Mouse (Mus musculus) left cerebral cortex, adult 2 months (tissue): ENCODE measurements at regions not wholly inside any gene's neighbourhood (a gene's known extent, or its start where the extent isn't known, plus 50 kb on each side); places are given as distances from the start of the nearest gene placed in this dataset.
A peak's percentile ranks its signal among the peaks of the same experiment; 100 is the strongest.

Experiments
- DNase-seq, 2 experiments: peaks; one replicate each; pipeline ENCODE4 v3.0.0; 2021 to 2022; ENCODE audit warnings: low spot score in 2 of 2, mixed read lengths in 1 of 2; ENCODE audit errors: extremely low spot score in 1 of 2
- H3K27ac ChIP-seq: fragments of 200-600 bp; 2 replicates; pipeline ENCODE4 v1.8.1; 2022
- H3K4me3 ChIP-seq: fragments of 200-600 bp; 2 replicates; pipeline ENCODE4 v1.8.1; 2022
- CTCF ChIP-seq: fragments of 200-600 bp; IDR thresholded peaks from 2 replicates; pipeline ENCODE4 v1.8.1; 2022; ENCODE audit warnings: antibody characterized with exemption, mild to moderate bottlenecking, moderate library complexity
- intact Hi-C: fragments of 180-260 bp; cut with DNase I; formaldehyde crosslinking; loops from one replicate; pipeline ENCODE4 v1.15.1; 2025

GRCm38 (mm10) chr6:97741427-97741826, 65.4 kb upstream of the Mitf start:
- intact Hi-C loops = loop anchor here (2.0 to 5.0 kb wide), 4 partner anchors 124 to 489 kb away; partner anchors contain the start of genes Frmd4b and Lmod3
- DNase-seq = no peak
- Histone ChIP-seq H3K4me3 (no peak overlapping the region), H3K27ac (no peak overlapping the region)
- no peak for TF ChIP-seq CTCF

DNA sequence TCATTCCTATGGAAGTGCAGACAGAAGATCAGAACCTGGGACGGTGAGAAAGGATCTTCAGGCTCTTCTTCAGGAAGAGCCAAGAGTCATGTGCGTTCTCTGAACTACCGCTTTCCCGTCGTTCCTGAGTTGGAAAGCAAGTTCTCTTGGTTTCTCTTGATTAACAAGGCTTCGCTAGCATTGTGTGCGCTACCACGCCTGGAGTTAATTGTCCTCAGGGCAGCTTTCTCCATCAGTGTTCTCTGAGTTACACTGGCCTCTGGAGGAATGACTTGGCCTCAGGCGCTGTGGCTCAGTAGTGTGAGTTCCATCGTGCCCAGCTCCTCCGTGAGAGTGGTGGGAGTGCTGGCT, 66.0 kb upstream of the Mitf start:
- no peak for DNase-seq
- Histone ChIP-seq H3K4me3 (no peak overlapping the region), H3K27ac (no peak overlapping the region)
- intact Hi-C loops = loop anchor here (1.0 to 5.0 kb wide), 5 partner anchors 124 to 489 kb away; partner anchors contain the start of genes Frmd4b and Lmod3
- TF ChIP-seq CTCF = no peak

DNA sequence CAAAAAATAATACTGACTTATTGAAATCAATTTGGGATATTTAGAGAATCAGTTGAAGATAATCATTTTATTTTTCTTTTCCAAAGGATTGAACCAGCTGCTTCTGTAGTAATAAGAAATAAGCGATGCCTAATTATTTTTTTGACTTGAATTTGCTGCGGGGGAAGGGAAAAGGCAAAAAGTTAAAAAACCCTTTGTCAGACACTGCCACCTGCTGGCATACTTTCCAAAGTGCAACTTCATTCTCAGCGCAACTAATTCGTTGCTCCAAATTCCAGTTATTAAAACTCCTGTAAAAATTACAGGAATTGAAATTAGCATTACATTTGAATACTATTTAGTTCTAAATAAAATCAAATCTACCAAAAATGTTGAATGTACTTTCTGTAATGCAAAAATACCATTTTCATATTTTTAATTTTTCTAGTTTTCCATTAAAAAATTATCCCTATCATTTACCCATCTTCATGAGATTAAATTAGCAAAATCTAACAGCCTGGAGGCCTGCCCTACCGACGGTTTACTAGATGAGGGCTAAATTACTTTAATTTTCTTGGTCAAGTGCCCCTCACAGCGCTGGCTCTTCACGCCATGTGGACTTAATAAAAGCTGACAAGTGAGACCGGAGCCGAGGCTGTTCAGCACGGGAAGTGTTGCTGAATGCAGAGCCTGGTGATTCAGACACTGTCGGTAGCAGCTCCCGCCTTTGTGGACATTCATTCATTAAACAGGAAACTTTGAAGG, 66.6 kb upstream of the Mitf start:
- no peak overlapping the region for H3K27ac ChIP-seq
- H3K4me3 ChIP-seq = no peak overlapping the region
- TF ChIP-seq CTCF = peak; percentile 93
- peak; percentile 43 to 63 for DNase-seq
- intact Hi-C loops = loop anchor here (1.0 to 5.0 kb wide), 5 partner anchors 123 to 488 kb away; partner anchors contain the start of genes Frmd4b and Lmod3

DNA sequence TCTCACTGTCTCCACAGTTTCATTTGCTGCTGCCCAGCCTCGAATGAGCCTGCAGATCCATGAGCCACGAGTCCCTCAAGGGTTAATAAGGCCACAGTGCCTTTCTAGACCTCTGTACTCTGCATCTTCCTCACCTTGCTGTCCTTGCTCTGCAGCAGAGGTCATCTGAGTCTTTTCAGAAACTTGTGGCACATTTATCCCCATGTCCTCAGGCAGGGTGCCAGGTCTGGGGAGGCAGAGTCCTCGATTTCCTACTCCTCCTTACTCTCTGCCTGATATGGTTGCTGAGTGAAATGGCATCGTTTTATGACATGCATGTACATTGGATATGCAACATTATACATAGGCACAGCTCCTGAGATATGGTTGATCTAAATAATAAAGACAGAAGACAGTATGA, 68.0 kb upstream of the Mitf start:
- H3K27ac ChIP-seq = no peak overlapping the region
- TF ChIP-seq CTCF = no peak
- intact Hi-C loops = no loop called here
- no peak overlapping the region for H3K4me3 ChIP-seq
- DNase-seq = no peak

DNA sequence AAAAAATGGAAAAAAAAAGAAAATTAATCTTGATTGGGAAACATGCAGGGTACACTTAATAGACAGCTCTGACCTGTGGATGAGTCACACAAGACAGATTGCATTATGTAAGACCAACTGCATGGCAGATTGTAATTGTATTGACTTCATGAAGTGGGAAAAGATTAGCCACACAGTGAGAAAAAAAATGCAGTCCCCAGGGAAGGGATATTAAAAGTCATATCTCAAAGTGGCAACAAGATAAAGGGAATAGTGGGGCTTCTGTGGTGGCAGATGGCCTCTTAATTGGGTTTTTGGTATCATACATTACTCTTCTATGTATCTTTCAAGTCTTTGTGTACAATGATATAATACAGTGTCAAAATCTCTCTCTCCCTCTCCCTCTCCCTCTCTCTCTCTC, 76.0 kb upstream of the Mitf start:
- intact Hi-C loops = no loop called here
- no peak overlapping the region for H3K4me3 ChIP-seq

GRCm38 (mm10) chr6:97718184-97718910, 88.5 kb upstream of the Mitf start:
- no peak for TF ChIP-seq CTCF
- intact Hi-C loops = no loop called here
- DNase-seq = no peak
- Histone ChIP-seq H3K27ac (no peak overlapping the region), H3K4me3 (no peak overlapping the region)

More for the DNA sequence above, 76.0 kb upstream of the Mitf start:
- no peak for TF ChIP-seq CTCF
- DNase-seq = no peak
- no peak overlapping the region for H3K27ac ChIP-seq

DNA sequence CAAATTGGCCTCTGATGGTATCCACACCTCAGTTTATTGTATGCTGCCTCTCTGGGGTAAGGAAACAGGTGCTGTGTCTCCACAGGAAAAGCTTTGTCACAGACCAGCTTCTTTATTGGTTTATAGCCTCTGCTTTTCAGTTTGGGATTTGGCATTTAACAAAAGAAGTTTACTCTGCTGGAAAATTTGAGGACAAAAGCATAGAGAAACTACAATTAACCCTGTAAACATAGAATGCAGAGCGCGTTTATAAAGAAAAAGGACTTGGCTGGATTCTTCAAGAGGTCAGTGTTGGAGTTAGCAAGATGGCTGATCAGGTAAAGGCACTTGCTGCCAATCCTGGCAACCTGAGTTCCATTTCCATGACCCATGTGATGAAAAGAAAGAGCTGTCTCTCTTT, 90.1 kb upstream of the Frmd4b start:
- intact Hi-C loops = no loop called here
- H3K4me3 ChIP-seq = no peak overlapping the region
- no peak for DNase-seq
- no peak overlapping the region for H3K27ac ChIP-seq
- TF ChIP-seq CTCF = no peak

DNA sequence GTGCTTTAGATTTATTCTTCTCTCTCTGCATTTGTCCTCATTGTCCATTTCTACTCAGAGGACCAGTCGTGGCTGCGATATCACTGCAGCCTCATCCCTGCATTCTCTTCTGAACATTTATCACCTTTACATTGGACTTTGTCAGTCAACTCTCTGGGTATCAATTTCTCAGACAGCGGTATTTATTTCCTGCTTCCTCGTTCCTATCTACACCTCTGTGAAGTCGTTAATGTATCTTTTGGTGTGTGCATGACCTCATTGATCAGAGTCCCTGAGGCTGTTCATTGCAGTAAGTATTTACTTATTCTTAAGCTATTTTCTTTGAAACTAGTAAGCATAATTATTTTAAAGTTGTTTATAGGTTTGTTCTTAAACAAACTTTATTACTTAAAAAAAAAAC, 87.0 kb upstream of the Frmd4b start:
- intact Hi-C loops = no loop called here
- no peak for TF ChIP-seq CTCF
- DNase-seq = no peak
- Histone ChIP-seq H3K27ac (no peak overlapping the region), H3K4me3 (no peak overlapping the region)

DNA sequence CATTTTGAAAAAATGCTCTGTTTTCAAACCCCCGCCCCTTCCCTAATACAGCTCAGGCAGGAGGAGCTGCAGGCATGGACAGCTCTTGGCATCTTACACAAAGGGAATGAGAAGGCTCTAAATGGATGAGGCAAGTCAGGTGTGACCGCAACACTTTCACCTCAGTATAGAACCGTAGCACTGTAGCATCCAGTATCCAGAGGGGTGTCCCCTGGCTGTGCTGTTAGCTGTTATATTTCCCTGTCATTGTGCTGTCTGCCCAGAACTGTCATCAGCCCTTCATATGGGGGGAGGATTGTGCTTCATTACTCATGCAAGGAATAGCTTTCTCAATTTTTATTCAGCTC, 82.4 kb upstream of the Frmd4b start:
- intact Hi-C loops = no loop called here
- no peak for TF ChIP-seq CTCF
- no peak for DNase-seq
- Histone ChIP-seq H3K4me3 (no peak overlapping the region), H3K27ac (no peak overlapping the region)

GRCm38 (mm10) chr6:97699054-97699751, 81.9 kb upstream of the Frmd4b start:
- no peak overlapping the region for H3K27ac ChIP-seq
- intact Hi-C loops = no loop called here
- TF ChIP-seq CTCF = no peak
- no peak overlapping the region for H3K4me3 ChIP-seq
- DNase-seq = no peak

DNA sequence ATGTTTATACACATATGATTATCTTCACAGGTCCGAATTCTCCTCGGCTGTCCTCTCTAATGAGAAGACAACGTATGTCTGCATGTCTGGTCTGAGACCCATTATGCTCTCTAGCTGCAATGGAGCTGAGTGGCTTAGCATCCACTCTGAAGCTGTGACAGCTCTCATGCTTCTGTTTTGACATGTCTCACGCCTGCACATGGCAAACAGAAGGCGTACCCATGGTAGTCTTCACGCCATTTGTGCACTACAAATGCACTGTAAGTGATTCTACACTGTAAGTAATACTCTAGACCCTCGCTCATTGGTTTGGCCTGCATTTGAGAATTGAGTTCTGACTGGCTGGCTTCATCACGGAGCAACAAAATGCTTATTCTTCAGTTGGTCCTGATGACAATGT, 75.9 kb upstream of the Frmd4b start:
- H3K27ac ChIP-seq = no peak overlapping the region

GRCm38 (mm10) chr6:97691136-97691535, 73.8 kb upstream of the Frmd4b start:
- no peak for TF ChIP-seq CTCF
- intact Hi-C loops = no loop called here
- no peak for DNase-seq
- Histone ChIP-seq H3K27ac (no peak overlapping the region), H3K4me3 (no peak overlapping the region)

More for the DNA sequence above, 75.9 kb upstream of the Frmd4b start:
- TF ChIP-seq CTCF = no peak
- DNase-seq = no peak
- intact Hi-C loops = no loop called here
- H3K4me3 ChIP-seq = no peak overlapping the region
